Mouse (Mus musculus) liver, adult 10 weeks (tissue): ENCODE data around the gene Prss21. TPM values are rescaled to one million over a fixed set of nuclear protein-coding genes. Genes with fewer than 3 reads are reported as not detected.

Experiments used
- polyA plus RNA-seq: library from polyadenylated mRNA; stranded (reverse); fragments of 350-450 nt; fragmentation: Illumina TruSeq; extraction: RNeasy Lipid Tissue Mini Kit (QIAGEN cat#74804); gene quantifications from one replicate; pipeline ENCODE4 v1.2.3, GENCODE M21; 2014; ENCODE audit warnings: low read depth, low replicate concordance

Gene Prss21
- polyA plus RNA-seq = not detected

GRCm38 (mm10) chr17:23867756-23868155 is at the start of gene Prss21:
Gene Prss21 (plus strand): TSS chr17:23868056.

GRCm38 (mm10) chr17:23829064-23829619 is 38.7 kb upstream of the Prss21 start, which contains the start of gene Elob:
Gene Elob (minus strand): TSS chr17:23829136.

GRCm38 (mm10) chr17:23836006-23836575 is 31.8 kb upstream of the Prss21 start, which contains the start of gene Prss33:
Gene Prss33 (minus strand): TSS chr17:23836056.

GRCm38 (mm10) chr17:23843812-23844273 is 24.0 kb upstream of the Prss21 start, which contains the start of the genes Prss32 and Prss41:
Gene Prss32 (plus strand): TSS chr17:23843855.
Gene Prss41 (minus strand): TSS chr17:23844172.

GRCm38 (mm10) chr17:23880576-23880975 is 12.7 kb downstream of the Prss21 start, which contains the start of the genes Dcpp1 and Dcpp2:
Gene Dcpp1 (plus strand): TSS chr17:23880876.
Gene Dcpp2 (plus strand): TSS chr17:23880880.

GRCm38 (mm10) chr17:23917158-23917557 is 49.3 kb downstream of the Prss21 start, which contains the start of gene Dcpp3:
Gene Dcpp3 (plus strand): TSS chr17:23917458.

Other genes with a start within 250 kb of the Prss21 start
- gene Mmp25, start 222.8 kb upstream of the Prss21 start, polyA plus RNA-seq = not detected
- not detected for gene Bicdl2, start 207.6 kb upstream of the Prss21 start, polyA plus RNA-seq
- 6.7 TPM for gene Hcfc1r1, start 194.5 kb upstream of the Prss21 start, polyA plus RNA-seq
- 0.82 TPM for gene Thoc6, start 194.2 kb upstream of the Prss21 start, polyA plus RNA-seq
- gene Tnfrsf12a, start 190.6 kb upstream of the Prss21 start, polyA plus RNA-seq = 0.85 TPM
- not detected for gene Cldn6, start 188.8 kb upstream of the Prss21 start, polyA plus RNA-seq
- not detected for gene Cldn9, start 184.0 kb upstream of the Prss21 start, polyA plus RNA-seq
- gene 1520401A03Rik, start 145.3 kb upstream of the Prss21 start, polyA plus RNA-seq = not detected
- 0.19 TPM for gene Pkmyt1, start 141.7 kb upstream of the Prss21 start, polyA plus RNA-seq
- 0.61 TPM for gene Paqr4, start 127.2 kb upstream of the Prss21 start, polyA plus RNA-seq
- not detected for gene Kremen2, start 122.2 kb upstream of the Prss21 start, polyA plus RNA-seq
- gene Flywch1, start 96.5 kb upstream of the Prss21 start, polyA plus RNA-seq = 1.4 TPM
- gene Flywch2, start 82.0 kb upstream of the Prss21 start, polyA plus RNA-seq = not detected
- gene Srrm2, start 77.5 kb upstream of the Prss21 start, polyA plus RNA-seq = 42.5 TPM
- gene Elob, start 38.9 kb upstream of the Prss21 start, polyA plus RNA-seq = 9.9 TPM
- gene Prss33, start 32.0 kb upstream of the Prss21 start, polyA plus RNA-seq = not detected
- gene Prss32, start 24.2 kb upstream of the Prss21 start, polyA plus RNA-seq = not detected
- gene Prss41, start 23.9 kb upstream of the Prss21 start, polyA plus RNA-seq = not detected
- gene Dcpp1, start 12.8 kb downstream of the Prss21 start, polyA plus RNA-seq = not detected
- not detected for gene Dcpp2, start 12.8 kb downstream of the Prss21 start, polyA plus RNA-seq
- not detected for gene Dcpp3, start 49.4 kb downstream of the Prss21 start, polyA plus RNA-seq
- gene Sbp, start 73.6 kb downstream of the Prss21 start, polyA plus RNA-seq = not detected
- not detected for gene Sbpl, start 87.2 kb downstream of the Prss21 start, polyA plus RNA-seq
- gene Prss30, start 112.5 kb downstream of the Prss21 start, polyA plus RNA-seq = not detected
- gene Prss22, start 130.0 kb downstream of the Prss21 start, polyA plus RNA-seq = not detected
- gene Prss27, start 170.1 kb downstream of the Prss21 start, polyA plus RNA-seq = not detected
- gene Kctd5, start 205.4 kb downstream of the Prss21 start, polyA plus RNA-seq = 7.5 TPM